Mouse (Mus musculus) spleen, adult 2 months (tissue): ENCODE measurements around the gene Tprgl.

ENCODE experiments used
- CTCF ChIP-seq: fragments of 200-500 bp; IDR thresholded peaks from 2 replicates; pipeline ENCODE4 v1.5.1; 2011; ENCODE audit warnings: mild to moderate bottlenecking, inconsistent platforms; ENCODE audit not compliant: insufficient read depth, insufficient read length, insufficient replicate concordance; ENCODE audit errors: extremely low read depth
- POLR2A ChIP-seq: fragments of 200-500 bp; IDR thresholded peaks from 2 replicates; pipeline ENCODE4 v1.6.1; 2011; ENCODE audit warnings: low read depth, low read length, inconsistent platforms

DNA sequence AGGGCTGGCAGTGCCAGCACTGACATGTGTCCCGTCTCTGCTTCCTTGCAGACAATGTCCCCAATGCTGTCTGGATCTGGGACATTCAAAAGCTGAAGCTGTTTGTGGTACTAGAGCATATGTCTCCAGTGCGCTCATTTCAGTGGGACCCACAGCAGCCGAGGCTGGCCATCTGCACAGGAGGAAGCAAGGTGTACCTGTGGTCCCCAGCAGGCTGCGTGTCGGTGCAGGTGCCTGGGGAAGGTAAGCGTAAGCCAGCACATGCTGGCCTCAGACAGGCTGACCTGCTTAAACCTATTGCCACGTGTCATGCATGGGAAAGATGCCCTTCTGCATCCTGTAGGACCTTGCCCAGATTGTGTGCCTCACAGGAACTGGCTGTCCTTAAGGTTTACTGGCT, 4.4 kb downstream of the Tprgl start:
- TF ChIP-seq CTCF (no peak), POLR2A (no peak)
